Mouse (Mus musculus) bone marrow macrophage, adult 2 months (primary cell): ENCODE measurements at regions not wholly inside any gene's neighbourhood (a gene's known extent, or its start where the extent isn't known, plus 50 kb on each side); places are given as distances from the start of the nearest gene placed in this dataset.

Source experiments
- H3K27ac ChIP-seq: 2 replicates; pipeline ENCODE4 v1.5.1; 2012; ENCODE audit warnings: low read depth, low read length; ENCODE audit not compliant: insufficient read depth
- H3K4me1 ChIP-seq: 2 replicates; pipeline ENCODE4 v1.6.1; 2012; ENCODE audit warnings: low read length; ENCODE audit not compliant: control insufficient read depth, insufficient read depth
- H3K4me3 ChIP-seq: 2 replicates; pipeline ENCODE4 v1.5.1; 2012; ENCODE audit warnings: mild to moderate bottlenecking, low read length, moderate library complexity; ENCODE audit not compliant: insufficient read depth
- CTCF ChIP-seq: IDR thresholded peaks from 2 replicates; pipeline ENCODE4 v1.5.1; 2012; ENCODE audit warnings: low read depth, mild to moderate bottlenecking, low read length, moderate library complexity
- POLR2A ChIP-seq: IDR thresholded peaks from 2 replicates; pipeline ENCODE4 v1.6.1; 2012; ENCODE audit warnings: mild to moderate bottlenecking, low read depth, low read length, borderline replicate concordance

- H3K27ac ChIP-seq: no peak overlapping the region
- no peak overlapping the region for H3K4me3 ChIP-seq
- peaks cover 20% of the 10 kb centered on the region for H3K4me1 ChIP-seq
- no peak for TF ChIP-seq CTCF
These were observed 185.4 kb upstream of the Eci2 start for GRCm38 (mm10) chr13:35212276-35212675.

GRCm38 (mm10) chr13:35214219-35214618, 187.3 kb upstream of the Eci2 start:
- H3K27ac ChIP-seq: no peak overlapping the region
- H3K4me1 ChIP-seq: peaks cover 11% of the 10 kb centered on the region
- TF ChIP-seq POLR2A (no peak), CTCF (no peak)
- H3K4me3 ChIP-seq: no peak overlapping the region

- TF ChIP-seq POLR2A: no peak
- no peak for TF ChIP-seq CTCF
- H3K4me3 ChIP-seq: no peak overlapping the region
- H3K4me1 ChIP-seq: peaks cover 8% of the 10 kb centered on the region
- H3K27ac ChIP-seq: no peak overlapping the region
These were observed 199.4 kb upstream of the Eci2 start for GRCm38 (mm10) chr13:35226142-35226829.

- H3K27ac ChIP-seq: no peak overlapping the region
- H3K4me3 ChIP-seq: no peak overlapping the region
- TF ChIP-seq CTCF: no peak
- no peak for TF ChIP-seq POLR2A
- peaks cover 8% of the 10 kb centered on the region for H3K4me1 ChIP-seq
These were observed 200.0 kb upstream of the Eci2 start for GRCm38 (mm10) chr13:35226944-35227343.

GRCm38 (mm10) chr13:35229601-35230000, 202.7 kb upstream of the Eci2 start:
- Histone ChIP-seq H3K4me3 (no peak overlapping the region), H3K27ac (no peak overlapping the region), H3K4me1 (peaks cover 8% of the 10 kb centered on the region)
- TF ChIP-seq CTCF (no peak), POLR2A (no peak)

GRCm38 (mm10) chr13:35233636-35234035, 206.7 kb upstream of the Eci2 start:
- Histone ChIP-seq H3K4me1 (peaks cover 8% of the 10 kb centered on the region), H3K4me3 (no peak overlapping the region), H3K27ac (no peak overlapping the region)
- TF ChIP-seq CTCF (no peak), POLR2A (no peak)

- Histone ChIP-seq H3K4me3 (no peak overlapping the region), H3K27ac (no peak overlapping the region), H3K4me1 (peaks cover 2% of the 10 kb centered on the region; the same call in 1 of the 2 replicates)
- TF ChIP-seq CTCF (no peak), POLR2A (no peak)
These were observed 214.5 kb upstream of the Eci2 start for GRCm38 (mm10) chr13:35241443-35241842.

GRCm38 (mm10) chr13:35243946-35244345, 217.1 kb upstream of the Eci2 start:
- Histone ChIP-seq H3K4me1 (peaks cover 2% of the 10 kb centered on the region; the same call in 1 of the 2 replicates), H3K4me3 (no peak overlapping the region), H3K27ac (no peak overlapping the region)
- no peak for TF ChIP-seq POLR2A
- no peak for TF ChIP-seq CTCF

- TF ChIP-seq POLR2A (no peak), CTCF (no peak)
These were observed 230.5 kb upstream of the Eci2 start for GRCm38 (mm10) chr13:35257386-35257785.

GRCm38 (mm10) chr13:35258720-35259119, 231.8 kb upstream of the Eci2 start:
- no peak overlapping the region for H3K4me3 ChIP-seq
- TF ChIP-seq CTCF: no peak
- TF ChIP-seq POLR2A: no peak
- peaks cover 28% of the 10 kb centered on the region for H3K4me1 ChIP-seq
- H3K27ac ChIP-seq: no peak overlapping the region

More at GRCm38 (mm10) chr13:35257386-35257785, 230.5 kb upstream of the Eci2 start:
- Histone ChIP-seq H3K4me3 (no peak overlapping the region), H3K4me1 (peaks cover 23% of the 10 kb centered on the region), H3K27ac (no peak overlapping the region)
